Mouse (Mus musculus) stomach, embryonic 15.5 days (tissue): ENCODE data around the gene Ppil1. TPM values are rescaled to one million over a fixed set of nuclear protein-coding genes. Genes with fewer than 3 reads are reported as not detected.

Experiments used
- ATAC-seq: fragments of 200-750 bp; cut with Nextera tagmentation; 2 replicates; pipeline ENCODE4 v1.8.0; 2017; ENCODE audit warnings: low read depth, moderate number of reproducible peaks, moderate TSS enrichment; ENCODE audit not compliant: insufficient read depth, low FRiP score
- H3K27ac ChIP-seq: fragments of 300-500 bp; sonication (generic); 2 replicates; pipeline ENCODE4 v1.5.1; 2015; ENCODE audit warnings: mild to moderate bottlenecking, inconsistent platforms
- H3K27me3 ChIP-seq: fragments of 300-500 bp; sonication (generic); replicated peaks from 2 replicates; pipeline ENCODE4 v1.6.1; 2015; ENCODE audit warnings: inconsistent platforms
- H3K36me3 ChIP-seq: fragments of 300-500 bp; sonication (generic); 2 replicates; pipeline ENCODE4 v1.6.1; 2015; ENCODE audit warnings: inconsistent platforms
- H3K4me1 ChIP-seq: fragments of 300-500 bp; sonication (generic); 2 replicates; pipeline ENCODE4 v1.6.1; 2015; ENCODE audit warnings: inconsistent platforms
- H3K4me2 ChIP-seq: fragments of 300-500 bp; sonication (generic); 2 replicates; pipeline ENCODE4 v1.6.1; 2015; ENCODE audit warnings: mild to moderate bottlenecking, inconsistent platforms
- H3K4me3 ChIP-seq: fragments of 300-500 bp; sonication (generic); replicated peaks from 2 replicates; pipeline ENCODE4 v1.5.1; 2015; ENCODE audit warnings: inconsistent platforms
- H3K9ac ChIP-seq: fragments of 300-500 bp; sonication (generic); 2 replicates; pipeline ENCODE4 v1.6.1; 2015; ENCODE audit warnings: inconsistent platforms
- H3K9me3 ChIP-seq: fragments of 300-500 bp; sonication (generic); 2 replicates; pipeline ENCODE4 v1.6.1; 2016; ENCODE audit warnings: inconsistent platforms
- WGBS: fragments of 180-500 bp; shearing (Covaris S2); methylation state at CpG from one replicate; pipeline ENCODE4 v1.1.7; 2015; 5-methylcytosine and 5-hydroxymethylcytosine counted together
- polyA plus RNA-seq: library from polyadenylated mRNA; unstranded; fragments of >200 nt; fragmentation: Nextera tagmentation; extraction: Ambion mirVana; gene quantifications from 2 replicates; pipeline ENCODE4 v1.2.1, GENCODE M21; 2015

Ppil1 gene
- polyA plus RNA-seq, 1 experiment from 2014 or later = 150 TPM

DNA sequence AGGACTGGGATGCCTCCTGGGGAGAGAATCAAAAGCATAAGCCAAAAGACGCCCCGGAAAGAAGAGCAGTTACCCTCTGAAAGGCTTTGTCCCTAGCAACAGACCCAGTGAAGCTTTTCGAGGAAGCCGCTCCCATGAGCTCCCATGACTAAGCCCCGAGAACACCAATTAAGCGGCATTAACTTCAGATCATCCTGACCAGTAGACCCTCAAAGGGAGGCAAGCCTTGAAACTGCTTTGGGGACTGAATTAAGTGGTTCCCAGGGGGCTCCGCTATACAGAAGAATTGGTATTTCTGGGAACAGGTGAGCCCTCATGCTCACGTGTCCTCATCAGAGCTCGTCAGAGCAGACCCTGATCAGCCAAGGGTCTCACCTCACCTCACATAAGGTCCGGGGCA is 49.3 kb downstream of the Ppil1 start:
- H3K9ac ChIP-seq = no peak overlapping the region
- no peak overlapping the region for H3K4me2 ChIP-seq
- no peaks in the 10 kb centered on the region for H3K27me3 ChIP-seq
- 65% methylated on average over 10 of the region's 10 CpGs for WGBS
- no peak for ATAC-seq
- no peaks in the 10 kb centered on the region for H3K36me3 ChIP-seq
- H3K4me3 ChIP-seq = no peak overlapping the region
- H3K4me1 ChIP-seq = peaks cover 9% of the 10 kb centered on the region; the same call in 1 of the 2 replicates
- H3K9me3 ChIP-seq = no peaks in the 10 kb centered on the region
- no peak overlapping the region for H3K27ac ChIP-seq

DNA sequence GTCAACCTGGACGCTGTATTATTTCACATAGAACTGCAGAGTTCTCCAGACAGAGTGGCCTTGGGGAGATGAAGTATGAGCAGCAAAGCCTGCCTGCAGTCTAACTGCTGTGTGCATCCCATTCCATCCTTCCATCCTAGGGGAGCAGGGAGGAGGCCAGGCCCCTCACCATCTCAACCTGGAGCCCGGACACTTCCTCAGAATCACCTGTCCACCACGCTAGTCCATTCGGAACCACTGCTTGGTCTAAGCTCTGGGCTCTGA is 49.9 kb downstream of the Ppil1 start:
- Histone ChIP-seq H3K9ac (no peak overlapping the region), H3K27me3 (no peaks in the 10 kb centered on the region), H3K4me1 (peaks cover 9% of the 10 kb centered on the region; the same call in 1 of the 2 replicates), H3K36me3 (no peaks in the 10 kb centered on the region), H3K9me3 (no peaks in the 10 kb centered on the region), H3K27ac (no peak overlapping the region), H3K4me3 (no peak overlapping the region), H3K4me2 (no peak overlapping the region)
- no peak for ATAC-seq
- 74% methylated on average over 4 of the region's 4 CpGs for WGBS

- H3K9me3 ChIP-seq = no peaks in the 10 kb centered on the region
- ATAC-seq = no peak
- no peaks in the 10 kb centered on the region for H3K36me3 ChIP-seq
- no peak overlapping the region for H3K4me3 ChIP-seq
- H3K27ac ChIP-seq = no peak overlapping the region
- peaks cover 9% of the 10 kb centered on the region; the same call in 1 of the 2 replicates for H3K4me1 ChIP-seq
- H3K4me2 ChIP-seq = 0 out of 2 replicates have a peak overlapping the region, but pooled peaks have one; percentile 3
- no peaks in the 10 kb centered on the region for H3K27me3 ChIP-seq
- WGBS = 26% methylated on average over 12 of the region's 12 CpGs
- H3K9ac ChIP-seq = no peak overlapping the region
Measured at GRCm38 (mm10) chr17:29213381-29214192, 50.4 kb downstream of the Ppil1 start.

GRCm38 (mm10) chr17:29211836-29212235 is 52.1 kb downstream of the Ppil1 start:
- Histone ChIP-seq H3K4me3 (no peak overlapping the region), H3K27ac (no peak overlapping the region), H3K9ac (no peak overlapping the region), H3K27me3 (no peaks in the 10 kb centered on the region), H3K4me1 (peaks cover 9% of the 10 kb centered on the region; the same call in 1 of the 2 replicates), H3K36me3 (no peaks in the 10 kb centered on the region), H3K4me2 (no peak overlapping the region), H3K9me3 (no peaks in the 10 kb centered on the region)
- 47% methylated on average over 7 of the region's 7 CpGs for WGBS
- no peak for ATAC-seq

GRCm38 (mm10) chr17:29210037-29210436 is 53.9 kb downstream of the Ppil1 start:
- Histone ChIP-seq H3K27ac (no peak overlapping the region), H3K4me2 (no peak overlapping the region), H3K36me3 (no peaks in the 10 kb centered on the region), H3K9me3 (no peaks in the 10 kb centered on the region), H3K4me3 (no peak overlapping the region), H3K4me1 (peaks cover 9% of the 10 kb centered on the region; the same call in 1 of the 2 replicates), H3K27me3 (no peaks in the 10 kb centered on the region), H3K9ac (no peak overlapping the region)
- ATAC-seq = peak; percentile 22; the same call in 1 of the 2 replicates
- WGBS = 96% methylated on average over 3 of the region's 3 CpGs

- Histone ChIP-seq H3K36me3 (no peaks in the 10 kb centered on the region), H3K9me3 (no peaks in the 10 kb centered on the region), H3K4me1 (no peaks in the 10 kb centered on the region), H3K4me2 (no peak overlapping the region), H3K27ac (no peak overlapping the region), H3K27me3 (no peaks in the 10 kb centered on the region), H3K4me3 (no peak overlapping the region), H3K9ac (no peak overlapping the region)
- 74% methylated on average over 7 of the region's 7 CpGs for WGBS
- ATAC-seq = no peak
Measured at GRCm38 (mm10) chr17:29206052-29206451, 57.9 kb downstream of the Ppil1 start.

- ATAC-seq = no peak
Measured at GRCm38 (mm10) chr17:29202604-29203003, 61.4 kb downstream of the Ppil1 start.

More at GRCm38 (mm10) chr17:29202604-29203003, 61.4 kb downstream of the Ppil1 start:
- Histone ChIP-seq H3K27ac (no peak overlapping the region), H3K9ac (no peak overlapping the region), H3K4me2 (no peak overlapping the region), H3K4me3 (no peak overlapping the region), H3K4me1 (peaks cover 7% of the 10 kb centered on the region; the same call in 1 of the 2 replicates), H3K9me3 (no peaks in the 10 kb centered on the region), H3K36me3 (no peaks in the 10 kb centered on the region), H3K27me3 (no peaks in the 10 kb centered on the region)
- WGBS = 83% methylated on average over 6 of the region's 6 CpGs

Other genes with a start within 250 kb of the Ppil1 start
- gene Srsf3, start 231.6 kb downstream of the Ppil1 start, polyA plus RNA-seq = 518 and 524 TPM in 2 replicates
- 89.7 and 102 TPM in 2 replicates for gene Cdkn1a, start 173.2 kb downstream of the Ppil1 start, polyA plus RNA-seq
- 1.5 and 2.3 TPM in 2 replicates for gene Rab44, start 150.0 kb downstream of the Ppil1 start, polyA plus RNA-seq
- 9.2 and 10.3 TPM in 2 replicates for gene Cpne5, start 26.0 kb downstream of the Ppil1 start, polyA plus RNA-seq
- 81.6 and 87.1 TPM in 2 replicates for gene BC004004, start 4.6 kb upstream of the Ppil1 start, polyA plus RNA-seq
- 1.6 and 1.9 TPM in 2 replicates for gene Pi16, start 53.5 kb upstream of the Ppil1 start, polyA plus RNA-seq
- 250 and 272 TPM in 2 replicates for gene Mtch1, start 83.7 kb upstream of the Ppil1 start, polyA plus RNA-seq
- 11.3 and 12.5 TPM in 2 replicates for gene Fgd2, start 96.7 kb upstream of the Ppil1 start, polyA plus RNA-seq
- 11.5 and 20.9 TPM in 2 replicates for gene Pim1, start 226.6 kb upstream of the Ppil1 start, polyA plus RNA-seq